Mouse (Mus musculus) C2C12 (cell line): ENCODE measurements around the gene Gstp2.

Source experiments
- CEBPB ChIP-seq: IDR thresholded peaks from one replicate; pipeline ENCODE4 v1.6.1; 2011; ENCODE audit warnings: low read depth, mild to moderate bottlenecking, control low read depth, moderate library complexity
- CTCF ChIP-seq: IDR thresholded peaks from one replicate; pipeline ENCODE4 v1.5.1; 2011; ENCODE audit not compliant: control insufficient read depth, insufficient read depth, insufficient read length
- USF1 ChIP-seq: IDR thresholded peaks from one replicate; pipeline ENCODE4 v1.6.1; 2011; ENCODE audit warnings: low read depth, mild to moderate bottlenecking, control low read depth, moderate library complexity

DNA sequence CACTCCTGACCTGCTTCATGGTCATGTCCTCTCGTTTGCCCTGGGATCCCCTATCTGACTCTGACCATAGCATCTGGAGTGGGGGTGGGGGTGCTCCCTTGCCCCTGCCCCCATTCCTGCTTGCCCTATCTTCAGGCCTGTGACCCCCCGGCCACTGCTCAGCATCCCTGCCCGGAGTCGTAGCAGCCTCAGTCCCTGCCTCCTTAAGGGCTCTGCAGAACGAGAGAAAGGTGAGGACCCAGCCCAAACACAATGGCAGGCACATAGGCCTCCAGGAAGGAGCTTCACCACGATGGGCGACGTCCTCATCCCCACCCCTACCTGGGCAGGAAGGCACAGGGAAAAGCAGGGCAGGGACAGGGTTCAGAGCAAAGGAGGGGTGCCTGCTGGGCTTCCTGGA, 47.5 kb downstream of the Gstp2 start:
- no peak for TF ChIP-seq CTCF
- TF ChIP-seq USF1 = no peak
- TF ChIP-seq CEBPB = no peak
